Mouse (Mus musculus) MEL (cell line): Measurements from ENCODE around the gene Eci1. TPM values are rescaled to one million over a fixed set of nuclear protein-coding genes. Genes with fewer than 3 reads are reported as not detected.

Experiments used
- DNase-seq: peaks from one replicate; pipeline ENCODE4 v3.0.0; 2011; ENCODE audit warnings: low read depth, low spot score
- H3K27ac ChIP-seq: 2 replicates; pipeline ENCODE4 v1.5.1; 2012; ENCODE audit warnings: low read depth, mild to moderate bottlenecking, control low read depth, low read length, moderate library complexity; ENCODE audit not compliant: control insufficient read depth
- H3K27me3 ChIP-seq, 2 experiments: fragments of 150-350 bp in 1 of 2; sonication (generic) in 1 of 2; 2 replicates each; pipeline ENCODE4 v1.6.1; 2012; ENCODE audit warnings: low read length in 2 of 2, mild to moderate bottlenecking in 2 of 2, improper control_type of control experiment in 1 of 2, moderate library complexity in 1 of 2; ENCODE audit not compliant: insufficient read depth in 2 of 2, control insufficient read depth in 1 of 2
- H3K36me3 ChIP-seq, 2 experiments: 2 replicates each; pipeline ENCODE4 v1.6.1; 2012 to 2014; ENCODE audit warnings: low read length in 2 of 2, improper control_type of control experiment in 1 of 2, inconsistent platforms in 1 of 2, mild to moderate bottlenecking in 1 of 2; ENCODE audit not compliant: insufficient read depth in 2 of 2, control insufficient read depth in 1 of 2
- H3K4me1 ChIP-seq, 2 experiments: fragments of 150-350 bp in 1 of 2; sonication (generic) in 1 of 2; 2 replicates each; pipeline ENCODE4 v1.6.1; 2012; ENCODE audit warnings: low read length in 2 of 2, improper control_type of control experiment in 1 of 2, mild to moderate bottlenecking in 1 of 2; ENCODE audit not compliant: insufficient read depth in 2 of 2, control insufficient read depth in 1 of 2
- H3K4me3 ChIP-seq, 2 experiments: fragments of 150-350 bp in 1 of 2; sonication (generic) in 1 of 2; 2 replicates each; pipeline ENCODE4 v1.5.1; 2012; ENCODE audit warnings: low read depth in 2 of 2, low read length in 2 of 2, mild to moderate bottlenecking in 2 of 2, moderate library complexity in 2 of 2, control low read depth in 1 of 2, improper control_type of control experiment in 1 of 2; ENCODE audit not compliant: control insufficient read depth in 1 of 2, insufficient read depth in 1 of 2
- H3K79me2 ChIP-seq: 2 replicates; pipeline ENCODE4 v1.6.1; 2012; ENCODE audit warnings: mild to moderate bottlenecking, low read length, moderate library complexity; ENCODE audit not compliant: control insufficient read depth, poor library complexity, insufficient read depth
- H3K9ac ChIP-seq: 2 replicates; pipeline ENCODE4 v1.6.1; 2012; ENCODE audit warnings: low read depth, mild to moderate bottlenecking, control low read depth, low read length, moderate library complexity; ENCODE audit not compliant: control insufficient read depth, poor library complexity, severe bottlenecking
- H3K9me3 ChIP-seq: fragments of 150-350 bp; sonication (generic); replicated peaks from 2 replicates; pipeline ENCODE4 v1.6.1; 2012; ENCODE audit warnings: mild to moderate bottlenecking, low read length, improper control_type of control experiment, moderate library complexity; ENCODE audit not compliant: insufficient read depth
- CHD1 ChIP-seq: IDR thresholded peaks from 2 replicates; pipeline ENCODE4 v1.6.1; 2012; ENCODE audit warnings: low read depth, mild to moderate bottlenecking, inconsistent platforms, low read length, improper control_type of control experiment
- EP300 ChIP-seq, 2 experiments: IDR thresholded peaks; 2 replicates each; pipeline ENCODE4 v1.6.1; 2011; ENCODE audit warnings: improper control_type of control experiment in 2 of 2, low read length in 2 of 2, low read depth in 1 of 2, mild to moderate bottlenecking in 1 of 2
- ETS1 ChIP-seq: IDR thresholded peaks from 2 replicates; pipeline ENCODE4 v1.6.1; 2012; ENCODE audit warnings: low read depth, mild to moderate bottlenecking, inconsistent platforms, low read length, improper control_type of control experiment, moderate library complexity
- GABPA ChIP-seq: IDR thresholded peaks from 2 replicates; pipeline ENCODE4 v1.6.1; 2012; ENCODE audit warnings: low read depth, mild to moderate bottlenecking, inconsistent platforms, low read length, improper control_type of control experiment, moderate library complexity
- MXI1 ChIP-seq: IDR thresholded peaks from 2 replicates; pipeline ENCODE4 v1.6.1; 2011; ENCODE audit warnings: mild to moderate bottlenecking, low read depth, low read length, improper control_type of control experiment
- MYC ChIP-seq: IDR thresholded peaks from 2 replicates; pipeline ENCODE4 v1.6.1; 2011; ENCODE audit warnings: low read depth, mild to moderate bottlenecking, low read length, improper control_type of control experiment, moderate library complexity
- NELFE ChIP-seq: IDR thresholded peaks from 2 replicates; pipeline ENCODE4 v1.6.1; 2011; ENCODE audit warnings: low read depth, low read length, improper control_type of control experiment
- NRF1 ChIP-seq: IDR thresholded peaks from 2 replicates; pipeline ENCODE4 v1.6.1; 2014; ENCODE audit warnings: low read depth, mild to moderate bottlenecking, inconsistent platforms, low read length, improper control_type of control experiment, moderate library complexity; ENCODE audit not compliant: poor library complexity, insufficient read depth, severe bottlenecking
- POLR2A ChIP-seq, 2 experiments: IDR thresholded peaks; 2 replicates each; pipeline ENCODE4 v1.6.1; 2011 to 2012; ENCODE audit warnings: low read length in 2 of 2, mild to moderate bottlenecking in 2 of 2, control low read depth in 1 of 2, improper control_type of control experiment in 1 of 2, low read depth in 1 of 2, moderate library complexity in 1 of 2; ENCODE audit not compliant: control insufficient read depth in 1 of 2, insufficient read depth in 1 of 2, poor library complexity in 1 of 2
- RCOR1 ChIP-seq: IDR thresholded peaks from 2 replicates; pipeline ENCODE4 v1.6.1; 2012; ENCODE audit warnings: low read depth, mild to moderate bottlenecking, inconsistent platforms, low read length, improper control_type of control experiment
- SMC3 ChIP-seq: IDR thresholded peaks from 2 replicates; pipeline ENCODE4 v1.6.1; 2011; ENCODE audit warnings: low read depth, low read length, improper control_type of control experiment
- TAL1 ChIP-seq: IDR thresholded peaks from 2 replicates; pipeline ENCODE4 v1.6.1; 2012; ENCODE audit warnings: mild to moderate bottlenecking, inconsistent platforms, low read length, moderate library complexity, mixed read lengths
- TBP ChIP-seq: IDR thresholded peaks from 2 replicates; pipeline ENCODE4 v1.8.0; 2011; ENCODE audit warnings: low read depth, low read length, improper control_type of control experiment
- TCF12 ChIP-seq: IDR thresholded peaks from 2 replicates; pipeline ENCODE4 v1.6.1; 2014; ENCODE audit warnings: low read depth, mild to moderate bottlenecking, inconsistent platforms, low read length, improper control_type of control experiment, moderate library complexity
- UBTF ChIP-seq: IDR thresholded peaks from 2 replicates; pipeline ENCODE4 v1.6.1; 2012; ENCODE audit warnings: low read depth, mild to moderate bottlenecking, inconsistent platforms, low read length, improper control_type of control experiment, moderate library complexity, borderline replicate concordance; ENCODE audit not compliant: insufficient read depth
- USF1 ChIP-seq: IDR thresholded peaks from 2 replicates; pipeline ENCODE4 v1.6.1; 2014; ENCODE audit warnings: low read depth, mild to moderate bottlenecking, inconsistent platforms, low read length, improper control_type of control experiment, moderate library complexity
- ZC3H11A ChIP-seq: IDR thresholded peaks from 2 replicates; pipeline ENCODE4 v1.6.1; 2012; ENCODE audit warnings: low read depth, mild to moderate bottlenecking, inconsistent platforms, low read length, improper control_type of control experiment
- ZNF384 ChIP-seq: IDR thresholded peaks from 2 replicates; pipeline ENCODE4 v1.6.1; 2012; ENCODE audit warnings: low read depth, mild to moderate bottlenecking, inconsistent platforms, low read length, improper control_type of control experiment
- polyA plus RNA-seq, 2 experiments: library from polyadenylated mRNA; stranded (reverse) in 1 of 2; unstranded in 1 of 2; fragments of >175 nt in 1 of 2; fragments of >200 nt in 1 of 2; gene quantifications; 2 replicates each; pipeline versions ENCODE4 v1.2.1 to v1.2.4; 2012; ENCODE audit warnings: low replicate concordance in 2 of 2, low read depth in 1 of 2; ENCODE audit not compliant: insufficient read length in 2 of 2, insufficient read depth in 1 of 2, missing spikeins in 1 of 2
- total RNA-seq: library from RNA; depleted of rRNA; stranded (reverse); fragments of 300-350 nt; gene quantifications from 2 replicates; pipeline ENCODE4 v1.2.3, GENCODE M21; 2012; rRNA removed

Eci1 gene
- total and polyA plus RNA-seq, 3 experiments: 48.6 to 65.6 TPM; not detected in 1

DNA sequence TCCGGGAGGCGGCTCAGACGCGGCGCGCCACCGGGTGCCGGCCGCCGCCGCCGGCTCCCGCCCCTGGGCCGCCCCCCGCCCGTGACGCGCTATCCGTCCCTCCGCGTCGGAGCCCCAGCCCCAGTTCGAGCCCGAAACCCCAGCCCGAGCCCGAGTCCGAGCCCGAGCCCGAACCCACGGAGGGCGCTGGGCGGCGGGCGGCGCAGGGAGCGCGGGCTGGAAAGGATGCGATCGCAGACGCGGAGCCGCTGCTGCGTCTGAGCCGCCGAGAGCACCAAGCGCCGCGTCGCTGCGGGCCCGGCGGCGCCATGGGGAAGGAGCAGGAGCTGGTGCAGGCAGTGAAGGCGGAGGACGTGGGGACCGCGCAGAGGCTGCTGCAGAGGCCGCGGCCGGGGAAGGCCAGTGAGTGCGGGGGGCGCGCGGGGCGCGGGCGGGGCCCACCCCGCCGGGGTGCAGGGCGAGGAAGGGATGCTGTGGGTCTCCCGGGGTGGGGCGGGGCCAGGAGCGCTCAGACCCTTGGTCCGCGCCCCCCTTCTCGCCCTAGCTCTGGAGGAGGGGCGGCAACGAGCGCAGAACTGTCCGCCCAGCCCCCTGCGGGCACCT, 62.3 kb downstream of the Eci1 start:
- peaks cover 6 to 25% of the 10 kb centered on the region in 2 experiments for H3K27me3 ChIP-seq
- DNase-seq: no peak
- no peaks in the 10 kb centered on the region for H3K79me2 ChIP-seq
- H3K9ac ChIP-seq: no peak overlapping the region
- H3K27ac ChIP-seq: no peak overlapping the region
- no peak for TF ChIP-seq TAL1
- no peak for TF ChIP-seq TCF12
- TF ChIP-seq ZC3H11A: no peak
- no peak for TF ChIP-seq USF1
- no peak for TF ChIP-seq ZNF384
- no peak for TF ChIP-seq TBP
- no peak for TF ChIP-seq MYC
- TF ChIP-seq GABPA: no peak
- TF ChIP-seq MXI1: no peak
- no peak for TF ChIP-seq ETS1
- no peak for TF ChIP-seq NELFE
- no peak for TF ChIP-seq POLR2A (IDR thresholded peaks at IDR 0.05; ENCODE audit: control insufficient read depth in 1 of 2, insufficient read depth in 1 of 2, low read depth in 1 of 2, low read length in 2 of 2, poor library complexity in 1 of 2)
- no peak for TF ChIP-seq NRF1
- no peak for TF ChIP-seq EP300 (IDR thresholded peaks at IDR 0.05; ENCODE audit: low read depth in 1 of 2, low read length in 2 of 2)
- TF ChIP-seq CHD1: no peak
- TF ChIP-seq RCOR1: no peak
- no peak for TF ChIP-seq UBTF
- no peak for TF ChIP-seq SMC3
- H3K4me3 ChIP-seq: no peak overlapping the region
- no peaks in the 10 kb centered on the region for H3K9me3 ChIP-seq
- H3K4me1 ChIP-seq: no peaks in the 10 kb centered on the region
- H3K36me3 ChIP-seq: no peaks in the 10 kb centered on the region

Other genes with a start within 250 kb of the Eci1 start
- gene Tbc1d24, start 221.1 kb upstream of the Eci1 start, total RNA-seq: 21.8 and 24.3 TPM in 2 replicates
- gene Tbc1d24, start 221.1 kb upstream of the Eci1 start, polyA plus RNA-seq: 10 to 100 TPM; 27.3 to 34.2 TPM
- 1.7 and 2.7 TPM in 2 replicates for gene Ntn3, start 217.1 kb upstream of the Eci1 start, total RNA-seq
- 1 to 10 TPM in 1 of 2 experiments, not detected in 1; 2.5 TPM for gene Ntn3, start 217.1 kb upstream of the Eci1 start, polyA plus RNA-seq
- gene Tedc2, start 205.8 kb upstream of the Eci1 start, total RNA-seq: 18.5 and 22.6 TPM in 2 replicates
- 10 to 100 TPM in 1 of 2 experiments, not detected in 1; 24.6 TPM for gene Tedc2, start 205.8 kb upstream of the Eci1 start, polyA plus RNA-seq
- gene Ccnf, start 175.2 kb upstream of the Eci1 start, total RNA-seq: 34.5 and 38.0 TPM in 2 replicates
- 10 to 100 TPM in 1 of 2 experiments, not detected in 1; 73.9 TPM for gene Ccnf, start 175.2 kb upstream of the Eci1 start, polyA plus RNA-seq
- 0.04 and 0.07 TPM in 2 replicates for gene Abca17, start 75.6 kb upstream of the Eci1 start, total RNA-seq
- gene Abca17, start 75.6 kb upstream of the Eci1 start, polyA plus RNA-seq: under 1 TPM in 1 of 2 experiments, not detected in 1; 0.03 TPM
- 27.3 and 32.4 TPM in 2 replicates for gene Abca3, start 74.7 kb upstream of the Eci1 start, total RNA-seq
- 10 to 100 TPM; 36.6 to 37.1 TPM for gene Abca3, start 74.7 kb upstream of the Eci1 start, polyA plus RNA-seq
- gene Rnps1, start 12.1 kb upstream of the Eci1 start, total RNA-seq: 156 and 167 TPM in 2 replicates
- 100 to 1,000 TPM in 1 of 2 experiments, not detected in 1; 282 TPM for gene Rnps1, start 12.1 kb upstream of the Eci1 start, polyA plus RNA-seq
- 0.49 and 0.62 TPM in 2 replicates for gene Dnase1l2, start 16.5 kb downstream of the Eci1 start, total RNA-seq
- gene Dnase1l2, start 16.5 kb downstream of the Eci1 start, polyA plus RNA-seq: 1 to 10 TPM in 1 of 2 experiments, not detected in 1; 1.8 TPM
- gene E4f1, start 43.7 kb downstream of the Eci1 start, total RNA-seq: 24.3 and 26.0 TPM in 2 replicates
- 10 to 100 TPM in 1 of 2 experiments, not detected in 1; 37.1 TPM for gene E4f1, start 43.7 kb downstream of the Eci1 start, polyA plus RNA-seq
- 16.6 and 19.3 TPM in 2 replicates for gene Pgp, start 43.8 kb downstream of the Eci1 start, total RNA-seq
- gene Pgp, start 43.8 kb downstream of the Eci1 start, polyA plus RNA-seq: 10 to 100 TPM in 1 of 2 experiments, not detected in 1; 55.0 TPM
- gene Bricd5, start 47.2 kb downstream of the Eci1 start, total RNA-seq: 1.1 and 2.0 TPM in 2 replicates
- under 1 TPM in 1 of 2 experiments, not detected in 1; 0.82 TPM for gene Bricd5, start 47.2 kb downstream of the Eci1 start, polyA plus RNA-seq
- 28.5 and 35.4 TPM in 2 replicates for gene Mlst8, start 52.4 kb downstream of the Eci1 start, total RNA-seq
- 10 to 100 TPM in 1 of 2 experiments, not detected in 1; 57.3 TPM for gene Mlst8, start 52.4 kb downstream of the Eci1 start, polyA plus RNA-seq
- 0.04 and 0.07 TPM in 2 replicates for gene Caskin1, start 62.0 kb downstream of the Eci1 start, total RNA-seq
- gene Caskin1, start 62.0 kb downstream of the Eci1 start, polyA plus RNA-seq: under 1 TPM in 1 of 2 experiments, not detected in 1; 0.38 TPM
- 118 and 121 TPM in 2 replicates for gene Traf7, start 101.3 kb downstream of the Eci1 start, total RNA-seq
- gene Traf7, start 101.3 kb downstream of the Eci1 start, polyA plus RNA-seq: 100 to 1,000 TPM in 1 of 2 experiments, not detected in 1; 261 TPM
- 0.89 and 1.0 TPM in 2 replicates for gene Rab26, start 107.6 kb downstream of the Eci1 start, total RNA-seq
- 1 to 10 TPM in 1 of 2 experiments, not detected in 1; 1.1 TPM for gene Rab26, start 107.6 kb downstream of the Eci1 start, polyA plus RNA-seq
- 10.3 and 10.6 TPM in 2 replicates for gene Pkd1, start 123.2 kb downstream of the Eci1 start, total RNA-seq
- 10 to 100 TPM in 1 of 2 experiments, not detected in 1; 10.7 TPM for gene Pkd1, start 123.2 kb downstream of the Eci1 start, polyA plus RNA-seq
- 44.0 and 48.8 TPM in 2 replicates for gene Tsc2, start 206.0 kb downstream of the Eci1 start, total RNA-seq
- gene Tsc2, start 206.0 kb downstream of the Eci1 start, polyA plus RNA-seq: 10 to 100 TPM in 1 of 2 experiments, not detected in 1; 99.2 TPM
- 26.1 and 31.4 TPM in 2 replicates for gene Nthl1, start 206.0 kb downstream of the Eci1 start, total RNA-seq
- gene Nthl1, start 206.0 kb downstream of the Eci1 start, polyA plus RNA-seq: 100 to 1,000 TPM in 1 of 2 experiments, 10 to 100 TPM in 1; 32.0 to 262 TPM
- gene Slc9a3r2, start 223.7 kb downstream of the Eci1 start, total RNA-seq: 0.75 and 0.96 TPM in 2 replicates
- 1 to 10 TPM in 1 of 2 experiments, not detected in 1; 3.5 TPM for gene Slc9a3r2, start 223.7 kb downstream of the Eci1 start, polyA plus RNA-seq
- gene Npw, start 231.8 kb downstream of the Eci1 start, total RNA-seq: not detected in 2 replicates
- not detected for gene Npw, start 231.8 kb downstream of the Eci1 start, polyA plus RNA-seq
- gene Zfp598, start 243.0 kb downstream of the Eci1 start, total RNA-seq: 21.9 and 22.2 TPM in 2 replicates
- gene Zfp598, start 243.0 kb downstream of the Eci1 start, polyA plus RNA-seq: 10 to 100 TPM; 59.0 to 80.4 TPM